Mouse (Mus musculus) E14TG2a.4 (cell line): ENCODE results near the gene Ubc.

Experiments
- H3K27me3 ChIP-seq: 2 replicates; pipeline ENCODE4 v1.6.1; 2014; ENCODE audit warnings: low read length, control low read depth; ENCODE audit not compliant: insufficient read depth
- H3K36me3 ChIP-seq: 2 replicates; pipeline ENCODE4 v1.6.1; 2014; ENCODE audit warnings: low read length, control low read depth; ENCODE audit not compliant: insufficient read depth
- H3K4me1 ChIP-seq: replicated peaks from 2 replicates; pipeline ENCODE4 v1.6.1; 2014; ENCODE audit warnings: low read depth, low read length, control low read depth
- H3K4me3 ChIP-seq: replicated peaks from 2 replicates; pipeline ENCODE4 v1.5.1; 2014; ENCODE audit warnings: mild to moderate bottlenecking, low read length
- H3K9me3 ChIP-seq: 2 replicates; pipeline ENCODE4 v1.6.1; 2014; ENCODE audit warnings: low read length, control low read depth
- CTCF ChIP-seq: conservative IDR thresholded peaks from 2 replicates; pipeline ENCODE4 v1.5.1; 2014; ENCODE audit warnings: low read length
- NANOG ChIP-seq: IDR thresholded peaks from 2 replicates; pipeline ENCODE4 v1.6.1; 2014; ENCODE audit warnings: borderline replicate concordance, low read length, mixed read lengths
- POU5F1 ChIP-seq: IDR thresholded peaks from 2 replicates; pipeline ENCODE4 v1.6.1; 2014; ENCODE audit warnings: low read length, borderline replicate concordance

The Ubc gene

GRCm38 (mm10) chr5:125351939-125352338 lies 38.1 kb downstream of the Ubc start:
- H3K27me3 ChIP-seq: 0 out of 2 replicates have a peak, but pooled peaks cover 2% of the 10 kb centered on the region
- peaks cover 24% of the 10 kb centered on the region for H3K4me1 ChIP-seq
- no peak overlapping the region for H3K4me3 ChIP-seq
- no peaks in the 10 kb centered on the region for H3K36me3 ChIP-seq
- TF ChIP-seq POU5F1 (no peak), CTCF (no peak), NANOG (no peak)
- peaks cover 4% of the 10 kb centered on the region; the same call in 1 of the 2 replicates for H3K9me3 ChIP-seq

- Histone ChIP-seq H3K36me3 (no peaks in the 10 kb centered on the region), H3K4me3 (no peak overlapping the region), H3K9me3 (peaks cover 4% of the 10 kb centered on the region; the same call in 1 of the 2 replicates), H3K4me1 (peaks cover 26% of the 10 kb centered on the region), H3K27me3 (0 out of 2 replicates have a peak, but pooled peaks cover 2% of the 10 kb centered on the region)
- TF ChIP-seq CTCF (no peak), POU5F1 (no peak), NANOG (no peak)
These were observed 38.9 kb downstream of the Ubc start for GRCm38 (mm10) chr5:125351057-125351456.

GRCm38 (mm10) chr5:125349391-125349790 lies 40.6 kb downstream of the Ubc start:
- Histone ChIP-seq H3K4me3 (no peak overlapping the region), H3K27me3 (peaks cover 12% of the 10 kb centered on the region; the same call in 1 of the 2 replicates), H3K4me1 (peaks cover 11% of the 10 kb centered on the region), H3K9me3 (peaks cover 4% of the 10 kb centered on the region; the same call in 1 of the 2 replicates), H3K36me3 (no peaks in the 10 kb centered on the region)
- TF ChIP-seq CTCF: no peak
- no peak for TF ChIP-seq NANOG
- no peak for TF ChIP-seq POU5F1

GRCm38 (mm10) chr5:125348487-125348886 lies 41.5 kb downstream of the Ubc start:
- Histone ChIP-seq H3K4me3 (no peak overlapping the region), H3K27me3 (peaks cover 14% of the 10 kb centered on the region; the same call in 1 of the 2 replicates), H3K36me3 (no peaks in the 10 kb centered on the region), H3K9me3 (peaks cover 4% of the 10 kb centered on the region; the same call in 1 of the 2 replicates), H3K4me1 (peaks cover 9% of the 10 kb centered on the region; the same call in 1 of the 2 replicates)
- TF ChIP-seq POU5F1 (no peak), CTCF (peak; percentile 99), NANOG (no peak)

GRCm38 (mm10) chr5:125348067-125348466 lies 41.9 kb downstream of the Ubc start:
- peaks cover 14% of the 10 kb centered on the region; the same call in 1 of the 2 replicates for H3K27me3 ChIP-seq
- no peak overlapping the region for H3K4me3 ChIP-seq
- TF ChIP-seq NANOG: no peak
- peaks cover 4% of the 10 kb centered on the region; the same call in 1 of the 2 replicates for H3K9me3 ChIP-seq
- peaks cover 9% of the 10 kb centered on the region; the same call in 1 of the 2 replicates for H3K4me1 ChIP-seq
- no peaks in the 10 kb centered on the region for H3K36me3 ChIP-seq

GRCm38 (mm10) chr5:125344296-125344695 lies 45.7 kb downstream of the Ubc start:
- Histone ChIP-seq H3K4me1 (peaks cover 32% of the 10 kb centered on the region), H3K4me3 (no peak overlapping the region), H3K9me3 (no peaks in the 10 kb centered on the region), H3K36me3 (no peaks in the 10 kb centered on the region), H3K27me3 (peaks cover 23% of the 10 kb centered on the region; the same call in 1 of the 2 replicates)
- TF ChIP-seq POU5F1 (no peak), CTCF (no peak), NANOG (no peak)

- Histone ChIP-seq H3K27me3 (peaks cover 23% of the 10 kb centered on the region; the same call in 1 of the 2 replicates), H3K36me3 (peaks cover 13% of the 10 kb centered on the region), H3K9me3 (no peaks in the 10 kb centered on the region), H3K4me1 (peaks cover 53% of the 10 kb centered on the region), H3K4me3 (peak overlapping the region; percentile 94)
- no peak for TF ChIP-seq NANOG
These were observed 48.4 kb downstream of the Ubc start for GRCm38 (mm10) chr5:125341459-125342090.

- peaks cover 23% of the 10 kb centered on the region; the same call in 1 of the 2 replicates for H3K27me3 ChIP-seq
- no peak for TF ChIP-seq POU5F1
- no peak for TF ChIP-seq NANOG
- TF ChIP-seq CTCF: no peak
- H3K36me3 ChIP-seq: peaks cover 15% of the 10 kb centered on the region
- H3K4me1 ChIP-seq: peaks cover 54% of the 10 kb centered on the region
- H3K4me3 ChIP-seq: peak within 1 kb of the TSS; percentile 94
- H3K9me3 ChIP-seq: no peaks in the 10 kb centered on the region
These were observed 49.3 kb downstream of the Ubc start, which contains the start of gene Scarb1 for GRCm38 (mm10) chr5:125340547-125341262. Scarb1 (minus strand) TSS chr5:125341094.
